Mouse (Mus musculus) spleen, postnatal 4 days (tissue): ENCODE measurements around the gene Tmed2.
A peak's percentile ranks its signal among the peaks of the same experiment; 100 is the strongest.
"Not testable (repeated sequence)": the region's sequence is repeated elsewhere in the genome, so short reads cannot be mapped to it uniquely, and the experiment has no call there.

Source experiments
- DNase-seq, 2 experiments: peaks; one replicate each; pipeline ENCODE4 v3.0.0; 2022; ENCODE audit warnings: low spot score in 2 of 2

The Tmed2 gene

GRCm38 (mm10) chr5:124540383-124540786 is at the start of gene Tmed2:
Gene Tmed2 (plus strand): TSS chr5:124540695.
- peak; percentile 92 to 95 for DNase-seq

DNA sequence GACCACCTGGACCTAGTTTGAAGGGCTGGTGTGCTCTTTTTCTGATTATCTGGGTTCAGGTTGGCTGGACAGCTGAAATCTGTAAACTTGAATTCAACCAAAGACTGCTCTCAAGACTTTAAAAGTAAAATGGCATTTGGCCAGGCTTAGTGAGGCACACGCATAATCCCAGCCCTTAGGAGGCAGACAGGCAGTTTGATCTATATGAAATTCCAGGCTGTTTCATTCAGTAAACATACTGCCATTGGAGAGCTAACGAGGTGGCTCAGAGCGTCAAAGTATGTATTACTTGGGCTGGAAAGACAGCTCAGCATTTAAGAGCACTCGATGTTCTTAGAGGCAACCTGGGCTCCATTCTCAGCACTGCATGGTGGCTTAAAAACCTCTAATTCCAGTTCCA is 48.8 kb upstream of the Tmed2 start:
- DNase-seq = no peak

GRCm38 (mm10) chr5:124492618-124493017 is 47.9 kb upstream of the Tmed2 start:
- no peak for DNase-seq

GRCm38 (mm10) chr5:124493455-124493854 is 47.0 kb upstream of the Tmed2 start:
- no peak for DNase-seq

DNA sequence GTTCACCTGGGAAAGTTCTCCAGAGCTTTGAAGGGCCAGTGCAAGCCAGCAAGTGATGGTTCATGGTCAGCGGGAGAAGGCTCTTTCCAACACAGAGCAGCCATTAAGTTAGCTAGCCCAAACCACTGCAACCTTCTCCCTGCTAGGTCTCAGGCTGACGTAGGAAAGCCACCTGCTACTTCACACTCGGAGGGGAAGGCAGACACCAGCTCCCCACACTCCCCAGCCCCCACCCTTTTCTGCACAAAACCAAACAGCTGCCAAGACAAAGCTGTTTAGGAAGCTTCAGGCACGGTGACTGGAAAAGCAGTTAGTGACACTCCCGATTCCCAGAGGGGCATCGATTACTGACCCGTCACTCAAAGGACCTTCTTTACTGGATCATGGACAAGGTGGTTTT is 44.9 kb upstream of the Tmed2 start:
- no peak for DNase-seq

DNA sequence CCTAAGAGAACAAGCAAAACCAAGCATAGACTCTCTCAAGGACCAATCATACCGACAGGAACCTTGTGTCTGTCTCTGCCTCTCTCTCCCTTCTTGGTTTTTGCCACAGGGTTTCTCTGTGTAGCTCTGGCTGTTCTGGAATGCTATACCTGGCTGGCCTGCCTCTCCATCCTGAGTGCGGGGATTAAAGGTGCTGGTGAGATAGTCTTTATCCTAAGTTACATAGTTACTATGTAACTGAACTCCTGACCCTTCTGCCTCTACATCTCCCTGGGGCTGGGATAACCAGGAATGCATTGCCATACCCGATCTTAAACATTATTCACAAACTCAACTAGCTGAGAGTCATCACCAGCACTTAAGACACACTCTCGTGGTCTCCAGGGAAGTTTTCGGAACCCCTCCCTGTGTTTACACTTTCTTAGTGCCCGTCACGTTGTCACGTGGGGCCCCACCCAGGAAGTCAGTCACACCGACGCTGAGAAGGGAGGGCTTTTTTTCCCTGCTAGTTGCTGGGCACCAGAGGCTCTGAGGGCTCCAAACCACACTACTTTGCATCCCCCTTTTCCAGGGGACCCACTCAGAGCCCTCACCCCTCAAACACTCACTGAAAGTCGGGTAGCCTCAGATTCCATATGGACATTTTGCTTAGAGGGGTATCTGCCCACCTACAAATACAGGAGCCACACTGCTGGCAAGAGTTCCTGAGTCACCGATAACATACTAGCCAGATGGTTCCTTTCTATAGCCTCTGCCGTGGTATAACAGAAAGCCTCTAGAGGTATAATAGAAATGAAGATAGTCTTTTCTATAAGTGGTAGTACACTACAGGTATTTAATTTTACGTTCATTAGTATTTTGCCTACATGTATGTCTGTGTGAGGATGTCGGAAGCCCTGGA is 43.6 kb upstream of the Tmed2 start:
- no peak for DNase-seq

DNA sequence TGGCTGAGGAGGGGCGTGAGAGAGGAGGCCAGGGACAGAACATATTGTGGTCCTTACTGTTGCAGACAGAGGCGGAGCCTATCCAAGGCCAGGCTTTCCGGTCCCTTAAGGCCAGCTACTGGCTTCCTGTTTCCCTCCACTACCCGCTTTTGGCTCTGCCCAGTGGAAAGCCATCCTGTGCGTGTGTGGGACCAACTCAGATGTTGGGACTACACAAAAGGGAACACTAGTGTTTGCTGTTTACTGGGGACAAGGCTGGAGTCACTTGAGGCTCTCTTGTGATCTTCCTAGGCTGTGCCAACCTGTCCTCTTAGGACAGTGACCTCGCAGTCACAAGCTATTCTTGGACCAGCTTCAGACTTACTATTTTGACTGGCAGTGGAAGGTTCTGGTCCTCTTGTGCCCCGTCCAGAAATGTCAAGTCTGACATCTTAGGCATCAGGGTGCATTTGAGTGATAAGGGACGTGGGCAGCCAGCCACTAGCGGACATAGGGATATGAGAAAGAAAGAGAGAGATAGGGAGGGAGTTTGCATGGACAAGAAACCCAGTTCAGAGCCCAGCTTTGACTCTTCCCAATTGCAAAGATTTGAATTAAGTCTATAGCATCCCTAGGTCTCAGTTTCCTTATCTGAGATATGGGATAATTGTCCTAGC is 42.1 kb upstream of the Tmed2 start:
- DNase-seq = no peak

DNA sequence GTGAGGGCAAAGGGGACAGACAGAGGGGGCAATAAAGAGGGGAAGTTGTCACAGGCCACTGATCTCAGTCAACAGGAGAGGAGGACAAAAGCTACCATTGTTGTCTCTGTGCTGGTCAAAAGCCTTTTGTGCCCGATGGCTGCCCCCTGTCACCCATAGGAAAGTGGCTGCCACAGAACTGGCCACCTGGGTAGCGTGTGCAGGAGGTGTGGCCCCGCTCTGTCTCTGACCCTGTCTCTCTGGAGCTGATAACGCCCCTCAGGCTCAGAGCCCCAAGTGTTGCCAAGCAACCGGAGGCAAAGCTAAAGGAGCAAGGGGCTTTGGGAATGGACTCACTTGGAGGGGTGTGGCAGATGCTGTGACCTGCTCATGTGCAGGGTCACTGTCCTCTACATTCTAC is 41.5 kb upstream of the Tmed2 start:
- DNase-seq = no peak

GRCm38 (mm10) chr5:124500037-124500436 is 40.5 kb upstream of the Tmed2 start:
- not testable (repeated sequence) for DNase-seq

GRCm38 (mm10) chr5:124500573-124500972 is 39.9 kb upstream of the Tmed2 start:
- no peak for DNase-seq

DNA sequence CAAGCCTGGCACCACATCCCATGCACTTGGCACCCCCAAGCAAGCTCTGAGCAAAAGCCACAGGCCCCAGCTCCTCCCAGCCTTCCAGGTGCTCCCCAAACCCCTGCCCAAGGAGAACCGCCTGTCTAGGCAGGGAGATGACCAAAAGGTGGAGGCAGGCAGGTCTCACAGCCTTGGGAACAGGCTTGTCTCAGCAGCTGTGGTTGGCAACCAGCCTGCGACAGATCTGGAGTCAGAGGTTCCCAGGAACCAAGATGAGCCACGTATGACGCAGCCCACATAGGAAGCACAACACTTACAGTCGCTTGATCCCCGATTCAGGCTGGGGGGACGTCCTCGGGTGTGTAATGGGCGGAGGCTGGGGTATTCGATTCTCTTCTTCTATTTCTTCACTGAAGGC is 39.0 kb upstream of the Tmed2 start:
- DNase-seq = no peak

- DNase-seq = no peak
Measured at GRCm38 (mm10) chr5:124503742-124504141, 36.8 kb upstream of the Tmed2 start.

DNA sequence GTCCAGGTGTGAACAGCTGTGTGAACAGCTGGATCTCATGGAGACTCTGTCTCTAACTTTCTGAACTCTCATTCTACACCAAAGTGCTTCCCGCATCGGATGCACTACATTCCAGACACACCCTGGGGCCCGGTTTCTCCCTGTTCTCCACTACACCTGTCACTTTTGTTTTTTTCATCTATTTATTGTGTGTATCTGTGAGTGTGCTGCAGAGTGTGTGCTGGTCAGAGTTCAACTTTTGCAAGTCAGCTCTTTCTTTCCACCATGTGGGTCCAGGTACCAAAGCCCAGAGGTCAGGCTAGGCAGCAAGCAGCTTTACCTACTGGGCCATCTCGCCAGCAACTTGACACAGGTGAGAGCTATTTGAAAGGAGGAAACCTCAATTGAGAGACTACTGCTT is 35.3 kb upstream of the Tmed2 start:
- DNase-seq = no peak

- DNase-seq = no peak
Measured at GRCm38 (mm10) chr5:124506731-124507359, 33.6 kb upstream of the Tmed2 start.

DNA sequence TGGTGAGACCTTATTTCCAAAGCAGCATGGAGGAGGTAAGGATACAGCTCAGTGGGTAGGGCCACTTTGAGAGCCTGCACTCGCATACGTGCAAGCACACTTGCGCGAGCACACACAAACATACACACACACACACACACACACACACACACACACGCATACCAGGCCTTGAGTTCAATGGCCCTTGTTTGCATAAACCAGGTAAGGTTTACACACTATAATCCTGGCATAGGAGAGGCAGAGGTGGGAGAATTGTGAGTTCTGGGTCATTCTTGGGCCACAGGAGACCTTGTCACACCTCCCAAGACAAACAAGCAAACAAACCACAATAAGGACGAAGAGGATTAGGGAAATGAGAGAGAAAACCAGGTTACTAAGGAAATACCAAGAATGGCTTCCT is 31.3 kb upstream of the Tmed2 start:
- DNase-seq = no peak

DNA sequence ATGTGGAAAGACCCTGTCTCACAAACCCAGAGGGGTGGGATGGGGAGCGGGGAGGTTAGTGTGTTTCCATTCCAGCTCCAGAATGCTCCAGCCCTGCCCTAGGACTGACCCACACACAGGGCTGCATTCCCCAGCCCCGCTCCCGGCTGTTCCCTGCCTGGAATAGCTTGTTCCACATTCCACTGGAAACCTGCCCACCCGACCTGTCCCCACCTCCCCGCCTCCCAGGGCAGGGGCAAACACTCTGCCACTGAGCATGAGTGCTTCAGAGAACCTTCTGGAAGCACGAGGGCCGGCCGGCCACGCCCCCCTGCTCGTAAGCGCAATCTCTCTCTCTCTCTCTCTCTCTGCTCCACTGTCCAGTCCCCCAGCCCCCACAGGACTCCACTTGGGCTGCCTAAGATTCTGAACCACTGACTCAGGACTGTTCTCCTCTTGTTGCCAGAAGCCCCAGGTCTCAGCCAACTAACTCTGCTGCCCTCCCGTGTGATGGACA is 30.7 kb upstream of the Tmed2 start:
- no peak for DNase-seq

DNA sequence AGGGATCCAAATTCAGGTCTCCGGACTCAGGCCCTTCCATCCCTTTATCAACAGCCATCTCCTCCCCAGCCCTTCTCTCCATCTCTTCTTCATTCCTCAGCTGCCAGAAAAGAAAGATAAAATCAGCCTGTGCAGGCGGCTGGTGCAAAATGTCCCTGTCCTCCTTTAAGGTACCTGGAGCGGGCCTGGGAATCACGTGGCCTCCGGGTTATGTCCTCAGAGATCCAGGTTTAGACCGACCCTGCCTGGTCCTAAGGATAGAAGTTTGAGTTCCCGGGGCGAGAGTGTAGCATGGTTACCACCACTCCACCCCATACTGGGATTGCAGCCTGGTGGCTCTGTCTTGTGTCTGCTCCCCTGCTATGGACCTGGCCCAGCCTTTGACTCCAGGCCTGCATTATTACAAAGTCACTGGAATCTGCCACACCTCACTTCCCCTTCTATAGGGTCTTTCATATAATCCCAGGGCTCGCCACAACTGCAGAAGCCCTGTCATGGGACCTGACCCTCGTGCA is 29.9 kb upstream of the Tmed2 start:
- DNase-seq = no peak

DNA sequence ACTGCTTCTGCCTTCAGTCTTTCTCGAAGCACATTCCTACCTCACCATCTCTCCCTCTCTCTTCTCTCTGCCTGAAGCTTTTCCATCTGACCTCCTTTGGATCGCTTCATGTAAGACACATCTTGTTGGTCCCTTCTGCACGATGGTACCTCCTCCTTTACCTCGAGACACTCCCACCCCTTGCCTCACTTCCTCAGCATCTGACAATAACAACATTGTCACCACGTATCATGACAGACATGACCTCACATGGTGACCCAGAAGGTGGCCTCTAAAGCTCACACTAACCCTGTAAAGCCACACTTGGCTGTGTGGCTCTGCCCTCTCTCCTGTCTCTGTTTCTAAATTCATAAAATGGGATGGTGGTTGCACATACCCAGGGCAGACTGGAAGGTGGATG is 24.7 kb upstream of the Tmed2 start:
- no peak for DNase-seq

DNA sequence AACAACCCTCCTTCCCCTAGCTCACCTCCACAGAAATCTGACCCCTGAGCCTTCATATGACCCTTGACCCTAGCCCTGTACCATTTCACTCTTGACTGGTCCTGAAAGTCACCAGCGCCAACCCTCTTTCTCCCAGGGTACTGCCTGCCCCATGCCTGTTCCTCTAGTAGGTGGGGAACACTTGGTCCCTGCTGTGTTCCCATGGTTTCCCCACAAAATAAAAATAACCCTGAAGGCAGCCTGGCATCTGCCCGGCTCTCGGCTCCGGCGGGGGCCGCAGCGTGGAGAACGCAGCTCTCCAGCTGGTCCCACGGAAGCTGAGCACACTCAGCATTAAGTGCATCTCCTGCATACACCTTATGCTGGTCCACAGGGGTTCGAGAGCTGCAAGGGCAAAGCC is 21.8 kb upstream of the Tmed2 start:
- DNase-seq = no peak

- no peak for DNase-seq
Measured at GRCm38 (mm10) chr5:124521588-124521987, 18.9 kb upstream of the Tmed2 start.

DNA sequence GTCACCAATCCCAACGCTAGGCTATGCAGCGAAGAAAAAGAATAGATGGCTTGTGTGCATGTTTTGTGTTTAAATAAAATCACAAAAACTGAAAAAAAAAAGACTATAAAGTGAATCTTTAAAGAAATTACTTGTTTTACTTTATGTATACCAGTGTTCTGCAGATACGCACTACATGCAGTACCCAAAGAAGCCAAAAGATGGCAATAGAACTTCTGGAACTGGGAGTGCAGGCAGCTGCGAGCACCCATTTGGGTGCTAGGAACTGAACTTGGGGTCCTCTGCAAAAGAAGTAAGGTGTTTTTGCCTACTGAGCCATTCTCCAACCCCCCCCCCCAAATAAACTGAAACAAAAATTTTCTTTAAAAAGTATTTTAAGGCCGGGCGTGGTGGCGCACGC is 17.5 kb upstream of the Tmed2 start:
- no peak for DNase-seq

DNA sequence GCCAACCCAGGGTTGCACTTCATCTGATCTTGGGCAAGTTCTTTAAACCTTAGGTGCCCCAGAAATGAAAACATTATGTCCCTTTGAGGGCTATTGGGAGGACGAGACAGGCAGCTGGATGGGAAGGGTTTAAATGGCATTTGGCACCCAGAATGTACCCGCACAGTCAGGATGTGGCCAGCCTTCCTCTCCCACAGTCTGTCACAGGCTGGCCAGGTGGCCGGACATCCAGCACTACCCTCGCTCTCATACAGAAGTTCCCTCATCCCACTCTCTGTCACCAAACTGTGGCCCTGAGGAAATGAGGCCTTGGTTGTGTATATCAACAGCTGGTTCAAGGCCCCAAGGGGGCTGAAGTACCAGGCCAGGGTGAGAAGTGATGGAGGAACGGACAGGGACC is 15.6 kb upstream of the Tmed2 start:
- no peak for DNase-seq
